Mouse (Mus musculus) small intestine, adult 2 months (tissue): ENCODE measurements at regions not wholly inside any gene's neighbourhood (a gene's known extent, or its start where the extent isn't known, plus 50 kb on each side); places are given as distances from the start of the nearest gene placed in this dataset.

Experiments
- CTCF ChIP-seq: fragments of 200-500 bp; IDR thresholded peaks from 2 replicates; pipeline ENCODE4 v1.5.1; 2012; ENCODE audit warnings: low read depth, mild to moderate bottlenecking, control low read depth, inconsistent platforms, low read length, moderate library complexity, mixed read lengths; ENCODE audit not compliant: insufficient replicate concordance, insufficient read length; ENCODE audit errors: extremely low read depth
- POLR2A ChIP-seq: fragments of 200-500 bp; IDR thresholded peaks from 2 replicates; pipeline ENCODE4 v1.6.1; 2012; ENCODE audit warnings: low read depth, mild to moderate bottlenecking, control low read depth, inconsistent platforms, low read length, moderate library complexity

GRCm38 (mm10) chr1:7499042-7499441, 2691.3 kb downstream of the Gm37988 start:
- no peak for TF ChIP-seq CTCF
- TF ChIP-seq POLR2A: no peak
